Mouse (Mus musculus): ENCODE data around the gene Pcyt1a. TPM values are rescaled to one million over a fixed set of nuclear protein-coding genes. Genes with fewer than 3 reads are reported as not detected.
A peak's percentile ranks its signal among the peaks of the same experiment; 100 is the strongest.
"Not testable (repeated sequence)": the region's sequence is repeated elsewhere in the genome, so short reads cannot be mapped to it uniquely, and the experiment has no call there.

The Pcyt1a gene
- polyA plus RNA-seq, 1 experiment from 2014 or later: 14.8 TPM

DNA sequence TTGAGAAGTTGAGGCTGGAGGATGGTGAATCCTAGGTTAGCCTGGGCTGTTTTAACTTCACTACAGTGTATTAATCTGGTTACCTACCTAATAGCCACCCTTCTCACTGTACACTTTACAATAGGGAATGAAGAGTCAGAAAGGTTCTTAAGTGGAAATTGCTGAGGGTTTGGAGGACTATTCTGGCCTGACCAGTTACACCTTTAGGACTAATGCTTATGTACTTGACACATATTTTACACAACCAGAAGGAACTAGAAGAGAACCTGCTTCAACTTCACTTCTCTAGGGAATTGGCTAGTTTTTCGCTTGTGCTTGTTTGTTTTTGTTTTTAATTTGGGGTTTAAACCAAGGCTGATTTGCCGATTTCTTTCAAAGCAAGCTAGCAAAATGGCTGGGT is 2.4 kb downstream of the Pcyt1a start:
- no peak for DNase-seq (ENCODE audit: low spot score)

DNA sequence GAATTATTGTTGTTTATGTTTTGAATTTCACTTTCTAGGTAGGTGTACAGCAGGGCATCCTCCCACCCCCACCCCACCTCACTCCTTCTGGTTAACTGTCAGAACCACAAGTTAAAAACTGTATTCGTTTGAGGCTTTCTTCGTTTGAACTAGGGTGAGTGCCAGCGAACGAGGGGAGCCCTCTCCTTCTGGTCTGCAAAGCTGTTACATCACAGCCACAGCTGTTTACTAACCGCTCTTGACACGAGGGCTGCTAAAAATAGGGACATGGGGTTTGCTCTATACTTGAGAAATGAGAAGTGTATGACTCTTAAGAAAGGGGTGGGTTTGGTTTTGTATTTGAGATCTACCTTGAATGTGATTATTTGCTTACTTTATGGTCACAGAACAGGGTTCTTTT is 3.3 kb downstream of the Pcyt1a start:
- DNase-seq (ENCODE audit: low spot score): peak; percentile 93

DNA sequence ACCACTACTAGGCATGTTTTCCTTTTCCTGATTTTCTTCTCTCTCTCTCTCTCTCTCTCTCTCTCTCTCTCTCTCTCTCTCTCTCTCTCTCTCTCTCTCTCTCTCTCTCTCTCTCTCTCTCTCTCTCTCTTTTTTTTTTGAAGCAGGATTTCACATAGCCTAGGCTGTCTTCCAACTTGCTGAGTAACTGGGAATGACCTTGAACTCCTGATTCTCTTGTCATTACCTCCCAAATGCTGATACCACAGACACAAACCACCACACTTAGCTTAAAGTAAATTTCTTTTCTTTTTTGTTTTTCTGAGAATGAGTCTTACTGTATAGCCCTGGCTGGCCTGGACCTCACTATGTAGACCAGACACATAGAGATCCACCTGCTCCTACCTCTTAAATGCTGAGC is 4.0 kb downstream of the Pcyt1a start:
- no peak for DNase-seq (ENCODE audit: low spot score)

DNA sequence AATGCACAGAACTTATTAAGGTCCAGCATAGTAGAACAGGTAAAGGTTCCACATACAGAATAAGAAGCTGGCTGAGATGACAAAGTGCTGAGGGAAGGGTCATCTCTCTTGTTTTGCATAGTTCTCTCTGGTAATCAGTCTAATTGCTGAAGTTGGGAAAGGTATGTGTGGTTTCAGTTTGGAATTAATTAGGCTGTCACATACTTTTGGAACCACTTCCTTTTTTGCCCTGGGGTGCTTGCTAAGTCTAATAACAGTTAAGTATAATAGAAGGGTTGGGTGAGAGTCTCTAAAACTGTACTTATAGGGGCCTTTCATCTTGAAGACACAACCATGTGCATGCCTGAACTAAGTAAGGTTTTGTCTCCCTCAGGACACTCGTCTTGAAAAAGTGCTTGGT is 5.9 kb downstream of the Pcyt1a start:
- DNase-seq (ENCODE audit: low spot score): no peak

DNA sequence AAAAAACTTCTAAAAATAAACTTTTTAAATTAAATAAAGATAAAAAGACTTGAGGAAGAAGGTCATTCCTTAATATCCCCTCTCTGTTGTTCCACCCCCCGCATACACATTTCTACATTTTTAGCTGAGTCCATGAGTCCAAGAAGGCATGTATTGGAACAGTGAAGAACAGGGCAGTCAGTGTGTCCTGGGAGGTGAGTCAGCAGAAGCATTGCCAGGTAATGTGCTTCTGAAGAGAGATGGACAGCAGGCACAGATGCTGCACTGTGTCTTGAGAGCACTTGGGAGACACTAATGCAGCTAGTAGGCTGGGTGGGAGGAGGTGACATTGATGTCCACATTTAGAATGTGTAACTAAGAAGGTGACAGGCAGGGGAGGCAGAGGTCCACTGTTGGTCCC is 6.5 kb downstream of the Pcyt1a start:
- DNase-seq (ENCODE audit: low spot score): no peak

DNA sequence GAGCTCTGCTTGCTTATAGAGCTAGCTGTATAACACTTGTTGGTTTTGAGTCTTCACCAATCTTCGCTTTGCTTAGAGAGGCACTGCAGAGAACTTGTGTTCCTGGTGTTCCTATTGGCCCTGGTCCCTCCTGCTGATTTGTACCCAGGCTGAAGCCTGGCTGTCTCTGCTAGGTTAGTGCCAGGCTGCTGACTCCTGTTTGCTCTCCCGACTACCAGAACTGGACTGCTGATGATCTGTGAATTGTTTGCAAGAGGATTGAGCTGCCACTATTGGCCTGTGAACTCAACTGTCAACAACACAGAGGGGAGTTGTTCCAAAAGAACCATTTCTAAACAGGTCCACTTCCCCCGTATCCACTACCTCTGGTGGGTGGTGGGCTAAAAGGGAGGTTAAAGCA is 10.7 kb downstream of the Pcyt1a start:
- no peak for DNase-seq (ENCODE audit: low spot score)

DNA sequence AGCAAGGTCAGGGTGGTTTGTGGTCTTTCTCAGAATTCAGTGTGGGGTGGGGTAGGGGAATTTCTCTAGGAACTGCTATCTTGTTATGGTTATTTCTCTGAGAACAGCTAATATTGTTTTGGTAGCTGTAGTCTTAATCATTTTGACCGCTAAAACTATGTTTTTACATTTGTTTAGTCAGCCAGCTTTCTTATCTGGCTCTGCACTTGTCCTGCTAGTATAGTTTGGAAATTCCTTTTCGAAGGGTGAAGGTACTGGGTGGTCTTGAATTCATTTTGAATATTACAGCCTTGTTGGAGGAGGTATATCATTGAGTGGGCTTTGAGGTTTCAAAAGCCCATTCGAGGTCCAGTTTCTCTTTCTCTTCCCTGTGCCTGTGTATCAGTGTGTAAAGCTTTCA is 13.9 kb downstream of the Pcyt1a start:
- not testable (repeated sequence) for DNase-seq (ENCODE audit: low spot score)

DNA sequence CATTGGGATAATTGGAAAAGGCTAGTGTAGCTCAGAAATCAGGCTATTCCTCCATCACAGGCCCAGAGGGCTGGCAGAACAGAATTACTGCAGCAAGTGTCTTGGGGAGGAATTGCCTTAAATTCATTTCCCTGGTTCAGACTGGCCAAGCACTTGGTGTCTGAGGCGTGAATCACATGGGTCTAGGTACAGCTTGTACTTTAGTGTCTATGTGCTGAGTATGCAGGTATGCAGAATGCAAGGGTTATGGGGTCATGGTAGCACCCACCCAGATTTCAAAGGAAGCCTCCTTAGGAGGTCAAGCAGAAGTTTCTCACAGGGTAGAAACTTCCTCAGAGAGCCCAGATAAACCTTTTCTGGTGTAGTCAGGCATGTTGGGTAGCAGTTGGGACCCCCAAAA is 14.8 kb downstream of the Pcyt1a start:
- DNase-seq (ENCODE audit: low spot score): no peak

DNA sequence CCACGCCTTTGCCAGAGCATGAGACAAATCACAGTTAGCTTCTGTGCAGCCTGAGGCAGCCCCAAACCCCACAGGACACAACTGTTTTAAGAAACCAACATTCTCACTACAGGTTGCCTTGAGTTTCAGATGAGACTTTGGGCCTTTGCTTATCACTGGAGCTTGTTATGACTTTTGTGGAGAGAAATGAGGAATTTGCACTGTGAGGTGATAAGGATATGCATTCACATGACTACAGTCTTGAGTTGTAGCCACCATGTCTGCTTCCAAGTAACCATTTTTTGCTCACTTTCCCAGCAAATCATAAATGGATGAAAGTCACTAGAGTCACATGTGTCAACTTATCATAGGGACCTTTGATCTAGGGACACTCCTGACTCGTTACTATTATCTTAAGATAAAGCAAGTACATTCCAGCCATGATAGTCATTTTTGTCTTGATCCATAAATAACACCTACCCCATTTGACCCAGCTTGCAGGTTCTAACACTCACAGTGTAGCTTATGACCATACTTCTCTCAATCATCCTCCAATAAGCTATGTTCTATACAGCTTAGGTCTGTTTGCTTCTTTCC is 15.9 kb downstream of the Pcyt1a start:
- DNase-seq (ENCODE audit: low spot score): no peak

DNA sequence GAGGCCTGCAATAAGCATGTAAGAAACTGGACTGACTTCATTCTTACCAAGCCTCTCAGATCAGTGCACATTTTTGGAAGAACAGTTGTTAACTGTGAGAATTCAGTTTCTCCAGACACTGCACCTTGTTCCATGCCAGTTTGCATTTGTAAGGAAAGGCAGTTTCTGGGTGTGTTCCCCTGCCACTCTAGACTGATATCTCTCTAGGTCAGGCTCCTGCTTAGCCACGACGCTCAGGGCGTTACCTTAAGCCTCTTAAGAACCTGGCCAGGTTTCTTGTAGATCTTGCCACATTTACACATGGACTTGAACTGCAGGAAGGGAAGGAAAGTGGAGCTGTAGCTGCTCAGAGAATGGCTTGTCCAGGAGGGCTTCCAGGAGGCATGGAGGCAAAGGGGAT is 18.9 kb downstream of the Pcyt1a start:
- DNase-seq (ENCODE audit: low spot score): no peak

DNA sequence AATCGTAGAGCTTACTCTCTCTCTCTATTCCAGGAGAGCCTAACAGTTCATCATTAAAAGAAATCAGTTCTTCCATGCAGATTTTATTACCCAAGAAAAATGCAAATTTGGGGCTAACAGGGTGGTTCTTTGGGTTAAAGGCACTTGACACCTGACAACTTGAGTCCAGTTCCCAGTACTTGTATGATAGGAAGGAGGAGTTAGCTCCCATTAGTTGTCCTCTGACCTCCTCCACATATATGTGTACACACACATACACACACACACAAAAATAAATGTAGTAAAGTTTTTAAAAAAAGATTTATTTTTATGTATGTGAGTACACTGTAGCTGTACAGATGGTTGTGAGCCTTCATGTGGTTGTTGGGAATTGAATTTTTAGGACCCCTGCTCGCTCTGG is 19.4 kb downstream of the Pcyt1a start:
- DNase-seq (ENCODE audit: low spot score): no peak

DNA sequence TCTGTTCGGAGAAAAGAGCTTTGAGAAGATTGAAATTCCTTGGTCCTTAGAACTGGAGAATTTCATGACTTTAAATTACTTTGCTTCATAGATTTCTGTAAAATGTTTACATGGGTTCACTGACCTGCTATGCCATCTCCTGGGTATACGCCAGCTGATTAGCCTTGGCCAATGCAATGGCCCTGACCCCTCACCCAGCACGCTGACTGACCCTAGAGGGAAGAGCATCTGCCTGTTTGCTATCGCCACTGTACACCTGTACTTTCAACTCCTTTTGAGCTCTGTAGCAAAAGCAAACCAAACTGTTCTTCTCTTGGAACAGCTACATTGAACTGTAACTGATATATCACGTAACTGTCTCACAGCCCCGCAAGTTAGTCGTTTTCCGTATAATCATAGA is 22.4 kb downstream of the Pcyt1a start:
- no peak for DNase-seq (ENCODE audit: low spot score)

DNA sequence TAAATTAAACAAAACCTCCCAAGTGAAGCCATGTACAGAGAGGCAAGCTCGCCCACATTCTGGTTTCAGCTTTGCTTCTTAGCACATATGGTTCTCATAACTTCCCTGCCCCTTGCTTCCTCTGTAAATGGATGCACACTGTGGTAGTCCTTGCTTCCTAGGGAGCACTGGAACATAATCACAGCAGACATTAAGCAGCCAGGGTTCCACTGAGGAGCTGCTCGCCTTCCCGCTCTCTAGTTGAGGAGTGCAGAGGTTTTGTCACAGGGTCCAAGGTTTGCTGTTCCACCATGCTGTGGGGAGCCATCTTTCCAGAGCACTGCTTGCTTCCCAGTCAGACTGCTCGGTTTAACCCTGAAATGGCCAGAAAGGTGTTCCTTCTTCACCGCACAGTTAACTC is 23.9 kb downstream of the Pcyt1a start:
- no peak for DNase-seq (ENCODE audit: low spot score)

DNA sequence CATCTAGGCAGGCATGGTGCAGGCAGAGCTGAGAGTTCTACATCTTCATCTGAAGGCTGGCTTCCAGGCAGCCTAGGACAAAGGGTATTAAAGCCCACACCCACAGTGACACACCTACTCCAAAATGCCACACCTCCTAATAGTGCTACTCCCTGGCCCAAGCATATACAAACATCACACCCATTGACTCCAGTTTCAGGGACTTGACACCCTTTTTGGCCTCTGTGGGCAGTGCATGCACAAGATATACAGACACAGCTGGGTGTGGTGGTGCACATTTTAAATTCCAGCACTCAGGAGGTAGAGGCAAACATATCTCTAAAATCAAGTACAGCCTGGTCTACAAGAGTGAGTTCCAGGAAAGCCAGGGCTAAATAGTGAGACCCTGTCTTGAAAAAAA is 25.4 kb downstream of the Pcyt1a start:
- DNase-seq (ENCODE audit: low spot score): no peak

DNA sequence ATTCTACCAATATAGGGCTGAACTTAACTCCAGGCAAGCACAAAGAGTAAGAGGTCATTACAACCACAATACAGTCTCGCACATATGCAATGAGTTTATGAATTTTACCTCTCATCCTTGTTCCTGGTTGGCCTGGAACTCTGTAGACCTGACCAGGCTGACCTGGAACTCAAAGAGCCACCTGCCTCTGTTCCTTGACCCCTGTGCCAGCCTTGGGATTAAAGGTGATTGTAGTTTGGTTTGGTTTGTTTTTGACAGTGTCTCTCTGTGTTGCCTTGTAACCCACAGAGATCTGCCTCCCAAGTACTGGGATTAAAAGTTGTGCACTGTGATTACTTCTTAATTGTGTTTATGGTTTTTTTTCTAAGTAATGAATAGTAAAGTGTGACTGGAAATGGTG is 26.0 kb downstream of the Pcyt1a start:
- DNase-seq (ENCODE audit: low spot score): no peak

DNA sequence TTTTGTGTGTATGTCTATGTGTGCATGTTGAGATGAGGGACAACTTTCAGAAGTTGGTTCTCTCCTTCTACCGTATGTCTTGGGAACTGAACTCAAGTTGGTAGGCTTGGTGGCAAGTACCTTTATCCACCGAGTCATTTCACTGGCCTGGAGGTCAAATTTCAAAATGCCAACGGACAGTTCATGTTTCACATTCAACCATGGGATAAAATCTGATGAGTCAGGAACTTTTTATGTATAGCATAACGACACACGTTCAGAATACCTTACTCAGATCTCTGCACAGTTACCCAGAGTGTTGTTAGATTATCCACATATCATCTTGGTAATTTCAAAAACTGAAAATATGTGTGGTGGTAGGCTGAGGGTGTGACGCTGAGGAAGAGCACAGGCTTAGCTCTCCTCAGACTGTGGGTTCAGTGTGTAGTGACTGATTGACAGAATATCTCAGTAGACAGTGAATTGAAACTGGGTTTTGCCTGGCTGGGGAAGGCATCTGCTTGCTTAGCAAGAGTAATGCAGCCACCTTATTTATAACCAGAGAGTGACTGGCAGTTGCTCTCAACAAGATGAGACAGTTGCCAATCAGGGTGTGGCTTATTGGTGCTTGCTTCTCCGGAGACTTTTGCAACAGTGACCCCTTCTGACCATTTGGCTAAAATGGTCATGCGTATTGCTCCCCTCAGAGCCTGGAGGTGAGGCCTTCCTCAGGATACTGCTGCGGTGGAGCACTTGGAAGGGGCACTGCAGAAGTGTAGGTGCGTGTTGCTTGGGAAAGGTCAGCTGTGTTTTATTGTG is 27.1 kb downstream of the Pcyt1a start:
- DNase-seq (ENCODE audit: low spot score): peak; percentile 44

DNA sequence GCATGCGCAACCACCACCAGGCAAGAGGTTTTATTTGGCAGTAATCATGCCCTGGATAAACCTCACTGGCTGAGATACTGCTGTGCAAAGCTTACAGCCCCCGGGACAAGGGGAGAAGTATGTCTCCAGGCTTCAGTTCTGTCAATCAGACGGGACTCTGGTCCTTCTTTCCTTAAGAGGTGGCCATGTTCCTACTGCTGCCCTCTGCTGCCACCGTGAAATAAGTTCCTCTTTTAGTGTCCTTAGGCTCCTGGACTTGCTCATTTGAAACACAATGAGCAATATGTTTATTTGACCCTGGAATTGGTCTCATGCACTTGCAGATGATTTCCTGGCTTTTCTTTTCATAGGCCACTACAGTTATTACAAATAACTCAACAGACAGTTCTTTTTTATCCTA is 29.8 kb downstream of the Pcyt1a start:
- DNase-seq (ENCODE audit: low spot score): no peak

DNA sequence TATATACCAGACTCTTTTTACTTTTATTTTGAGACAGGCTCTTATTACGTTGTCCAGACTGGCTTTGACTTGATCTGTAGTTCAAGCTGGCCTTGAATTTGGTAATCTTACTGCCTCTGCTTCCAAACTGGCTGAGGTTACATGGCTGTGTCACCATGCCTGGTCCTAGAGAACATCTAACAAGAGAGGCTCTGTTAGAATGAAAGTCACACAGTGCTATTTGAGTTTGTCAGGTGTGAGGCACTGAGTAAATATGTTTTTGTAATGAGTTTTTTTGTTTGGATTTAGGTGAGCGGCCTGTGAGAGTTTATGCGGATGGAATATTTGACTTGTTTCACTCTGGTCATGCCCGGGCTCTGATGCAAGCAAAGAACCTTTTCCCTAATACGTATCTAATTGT is 31.0 kb downstream of the Pcyt1a start:
- no peak for DNase-seq (ENCODE audit: low spot score)

DNA sequence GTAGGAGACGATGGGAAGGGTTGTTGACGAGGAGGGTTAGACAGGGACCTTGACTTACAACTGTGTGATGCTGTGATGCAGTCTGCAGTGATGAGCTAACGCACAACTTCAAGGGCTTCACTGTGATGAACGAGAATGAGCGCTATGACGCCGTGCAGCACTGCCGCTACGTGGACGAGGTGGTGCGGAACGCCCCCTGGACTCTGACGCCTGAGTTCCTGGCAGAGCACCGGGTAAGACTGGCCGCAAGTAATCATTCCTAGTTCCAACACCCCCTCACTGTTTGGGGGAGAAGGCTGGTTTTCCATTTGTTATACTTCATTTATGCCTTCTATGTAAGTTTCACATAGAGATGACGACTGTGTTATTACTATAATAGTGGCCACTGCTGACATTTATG is 32.2 kb downstream of the Pcyt1a start:
- DNase-seq (ENCODE audit: low spot score): no peak

DNA sequence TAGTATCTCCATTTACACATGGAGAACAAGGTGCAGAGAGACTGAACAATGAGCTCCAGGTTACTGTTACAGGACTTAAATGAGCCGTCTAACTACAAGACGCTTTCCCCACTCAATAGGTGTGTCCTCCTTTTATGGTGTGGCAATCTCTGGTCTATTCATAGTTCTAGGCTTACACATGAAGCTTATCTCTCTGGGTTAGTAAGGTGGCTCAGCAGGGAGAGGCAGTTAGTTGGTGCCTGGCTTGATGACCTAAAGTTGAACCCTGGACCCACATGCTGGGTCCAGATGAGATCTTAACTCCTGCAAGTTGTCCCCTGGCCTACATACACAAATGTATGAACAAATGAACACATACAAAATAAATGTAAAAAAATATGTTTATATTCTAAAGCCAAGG is 32.7 kb downstream of the Pcyt1a start:
- no peak for DNase-seq (ENCODE audit: low spot score)

DNA sequence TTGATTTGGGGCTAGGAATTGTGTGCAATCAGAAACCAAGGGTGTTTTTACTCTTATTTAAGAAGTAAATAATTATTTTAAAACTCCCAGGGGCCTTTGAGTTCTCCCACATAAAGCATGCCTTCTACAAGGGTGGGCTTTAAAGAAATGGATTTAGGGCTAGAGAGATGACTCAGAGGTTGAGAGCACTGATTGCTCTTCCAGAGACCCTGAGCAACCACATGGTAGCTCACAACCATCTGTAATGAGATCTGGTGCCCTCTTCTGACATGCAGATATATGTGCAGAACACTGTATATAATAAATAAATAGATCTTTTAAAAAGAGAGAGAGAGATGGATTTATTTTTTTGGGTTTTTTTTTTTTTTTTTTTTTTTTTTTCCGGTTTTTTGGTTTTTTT is 34.2 kb downstream of the Pcyt1a start:
- DNase-seq (ENCODE audit: low spot score): peak; percentile 8

DNA sequence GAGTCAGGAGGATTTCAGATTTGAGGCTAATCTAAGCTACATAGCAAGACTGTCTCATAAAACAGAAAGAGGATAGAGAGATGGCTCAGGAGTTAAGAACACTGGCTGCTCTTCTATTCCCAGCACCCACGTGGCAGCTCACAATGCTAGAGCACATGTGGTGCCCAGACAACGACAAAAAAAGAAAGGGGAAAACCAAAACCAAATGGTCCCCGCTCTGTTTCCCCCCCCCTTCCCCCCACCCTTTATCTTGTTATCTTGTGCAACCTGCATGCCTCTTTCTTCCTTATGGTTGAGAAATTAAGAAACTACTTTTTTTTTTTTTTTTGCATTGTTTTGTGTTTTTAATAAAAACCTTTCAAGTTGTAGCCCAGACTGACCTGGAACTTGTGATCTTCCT is 37.8 kb downstream of the Pcyt1a start:
- DNase-seq (ENCODE audit: low spot score): no peak

DNA sequence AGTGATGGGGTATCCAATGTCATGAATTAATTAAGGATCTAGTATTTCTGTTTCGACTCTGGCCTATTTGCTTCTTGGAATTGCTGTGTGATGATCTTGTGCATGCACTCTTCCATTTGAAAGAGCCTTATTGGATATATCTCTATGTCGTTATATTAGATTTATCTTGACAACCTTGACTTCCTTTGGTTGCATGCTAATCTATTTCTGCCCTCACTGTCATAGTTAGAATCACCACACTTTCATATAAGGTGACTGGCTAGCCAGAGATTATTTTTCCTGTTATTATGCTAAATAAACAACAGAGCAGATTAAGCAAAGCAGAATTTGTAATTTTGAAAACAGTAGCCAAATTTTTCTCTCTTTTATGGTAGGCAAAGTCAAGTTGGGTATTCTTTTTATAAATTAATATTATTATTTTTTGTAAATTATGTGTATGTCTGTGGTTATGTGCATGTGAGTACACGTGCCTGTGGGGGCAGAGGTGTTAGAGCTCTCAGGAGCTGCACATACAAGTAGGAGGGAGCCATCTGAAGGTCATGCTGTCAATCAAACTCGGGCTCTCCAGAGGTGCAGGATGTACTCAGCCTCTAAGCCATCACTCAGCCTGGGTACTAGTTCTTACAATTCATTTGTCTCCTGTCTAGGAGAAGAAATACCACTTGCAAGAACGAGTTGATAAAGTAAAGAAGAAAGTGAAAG is 38.8 kb downstream of the Pcyt1a start:
- no peak for DNase-seq (ENCODE audit: low spot score)

Measured in thymus, postnatal 0 days (tissue).